Mouse (Mus musculus) MEL (cell line): ENCODE measurements around the gene Il20. TPM values are rescaled to one million over a fixed set of nuclear protein-coding genes. Genes with fewer than 3 reads are reported as not detected.

ENCODE experiments used
- DNase-seq: peaks from one replicate; pipeline ENCODE4 v3.0.0; 2011; ENCODE audit warnings: low read depth, low spot score
- H3K27ac ChIP-seq: 2 replicates; pipeline ENCODE4 v1.5.1; 2012; ENCODE audit warnings: low read depth, mild to moderate bottlenecking, control low read depth, low read length, moderate library complexity; ENCODE audit not compliant: control insufficient read depth
- H3K27me3 ChIP-seq, 2 experiments: fragments of 150-350 bp in 1 of 2; sonication (generic) in 1 of 2; 2 replicates each; pipeline ENCODE4 v1.6.1; 2012; ENCODE audit warnings: low read length in 2 of 2, mild to moderate bottlenecking in 2 of 2, improper control_type of control experiment in 1 of 2, moderate library complexity in 1 of 2; ENCODE audit not compliant: insufficient read depth in 2 of 2, control insufficient read depth in 1 of 2
- H3K36me3 ChIP-seq, 2 experiments: 2 replicates each; pipeline ENCODE4 v1.6.1; 2012 to 2014; ENCODE audit warnings: low read length in 2 of 2, improper control_type of control experiment in 1 of 2, inconsistent platforms in 1 of 2, mild to moderate bottlenecking in 1 of 2; ENCODE audit not compliant: insufficient read depth in 2 of 2, control insufficient read depth in 1 of 2
- H3K4me1 ChIP-seq, 2 experiments: fragments of 150-350 bp in 1 of 2; sonication (generic) in 1 of 2; 2 replicates each; pipeline ENCODE4 v1.6.1; 2012; ENCODE audit warnings: low read length in 2 of 2, improper control_type of control experiment in 1 of 2, mild to moderate bottlenecking in 1 of 2; ENCODE audit not compliant: insufficient read depth in 2 of 2, control insufficient read depth in 1 of 2
- H3K4me3 ChIP-seq, 2 experiments: fragments of 150-350 bp in 1 of 2; sonication (generic) in 1 of 2; 2 replicates each; pipeline ENCODE4 v1.5.1; 2012; ENCODE audit warnings: low read depth in 2 of 2, low read length in 2 of 2, mild to moderate bottlenecking in 2 of 2, moderate library complexity in 2 of 2, control low read depth in 1 of 2, improper control_type of control experiment in 1 of 2; ENCODE audit not compliant: control insufficient read depth in 1 of 2, insufficient read depth in 1 of 2
- H3K79me2 ChIP-seq: 2 replicates; pipeline ENCODE4 v1.6.1; 2012; ENCODE audit warnings: mild to moderate bottlenecking, low read length, moderate library complexity; ENCODE audit not compliant: control insufficient read depth, poor library complexity, insufficient read depth
- H3K9ac ChIP-seq: 2 replicates; pipeline ENCODE4 v1.6.1; 2012; ENCODE audit warnings: low read depth, mild to moderate bottlenecking, control low read depth, low read length, moderate library complexity; ENCODE audit not compliant: control insufficient read depth, poor library complexity, severe bottlenecking
- H3K9me3 ChIP-seq: fragments of 150-350 bp; sonication (generic); replicated peaks from 2 replicates; pipeline ENCODE4 v1.6.1; 2012; ENCODE audit warnings: mild to moderate bottlenecking, low read length, improper control_type of control experiment, moderate library complexity; ENCODE audit not compliant: insufficient read depth
- CHD1 ChIP-seq: IDR thresholded peaks from 2 replicates; pipeline ENCODE4 v1.6.1; 2012; ENCODE audit warnings: low read depth, mild to moderate bottlenecking, inconsistent platforms, low read length, improper control_type of control experiment
- ELF1 ChIP-seq: IDR thresholded peaks from 2 replicates; pipeline ENCODE4 v1.6.1; 2014; ENCODE audit warnings: low read depth, mild to moderate bottlenecking, inconsistent platforms, low read length, improper control_type of control experiment, moderate library complexity
- ETS1 ChIP-seq: IDR thresholded peaks from 2 replicates; pipeline ENCODE4 v1.6.1; 2012; ENCODE audit warnings: low read depth, mild to moderate bottlenecking, inconsistent platforms, low read length, improper control_type of control experiment, moderate library complexity
- GATA1 ChIP-seq: IDR thresholded peaks from 2 replicates; pipeline ENCODE4 v1.6.1; 2011; ENCODE audit warnings: low read depth, low read length, improper control_type of control experiment
- HCFC1 ChIP-seq: IDR thresholded peaks from 2 replicates; pipeline ENCODE4 v1.6.1; 2012; ENCODE audit warnings: low read depth, mild to moderate bottlenecking, inconsistent platforms, low read length, improper control_type of control experiment, moderate library complexity
- KAT2A ChIP-seq: conservative IDR thresholded peaks from 2 replicates; pipeline ENCODE4 v1.6.1; 2012; ENCODE audit warnings: low read depth, low read length, improper control_type of control experiment, inconsistent platforms
- MAFK ChIP-seq: IDR thresholded peaks from 2 replicates; pipeline ENCODE4 v1.6.1; 2011; ENCODE audit warnings: low read depth, mild to moderate bottlenecking, low read length, improper control_type of control experiment, borderline replicate concordance
- MAZ ChIP-seq: IDR thresholded peaks from 2 replicates; pipeline ENCODE4 v1.6.1; 2012; ENCODE audit warnings: low read depth, mild to moderate bottlenecking, inconsistent platforms, low read length, improper control_type of control experiment
- MYC ChIP-seq: IDR thresholded peaks from 2 replicates; pipeline ENCODE4 v1.6.1; 2011; ENCODE audit warnings: low read depth, mild to moderate bottlenecking, low read length, improper control_type of control experiment, moderate library complexity
- NELFE ChIP-seq: IDR thresholded peaks from 2 replicates; pipeline ENCODE4 v1.6.1; 2011; ENCODE audit warnings: low read depth, low read length, improper control_type of control experiment
- NRF1 ChIP-seq: IDR thresholded peaks from 2 replicates; pipeline ENCODE4 v1.6.1; 2014; ENCODE audit warnings: low read depth, mild to moderate bottlenecking, inconsistent platforms, low read length, improper control_type of control experiment, moderate library complexity; ENCODE audit not compliant: poor library complexity, insufficient read depth, severe bottlenecking
- POLR2A ChIP-seq, 2 experiments: IDR thresholded peaks; 2 replicates each; pipeline ENCODE4 v1.6.1; 2011 to 2012; ENCODE audit warnings: low read length in 2 of 2, mild to moderate bottlenecking in 2 of 2, control low read depth in 1 of 2, improper control_type of control experiment in 1 of 2, low read depth in 1 of 2, moderate library complexity in 1 of 2; ENCODE audit not compliant: control insufficient read depth in 1 of 2, insufficient read depth in 1 of 2, poor library complexity in 1 of 2
- RAD21 ChIP-seq: IDR thresholded peaks from 2 replicates; pipeline ENCODE4 v1.6.1; 2011; ENCODE audit warnings: mild to moderate bottlenecking, low read depth, low read length, improper control_type of control experiment
- SIN3A ChIP-seq: IDR thresholded peaks from 2 replicates; pipeline ENCODE4 v1.6.1; 2012; ENCODE audit warnings: low read length, improper control_type of control experiment, inconsistent platforms
- TCF12 ChIP-seq: IDR thresholded peaks from 2 replicates; pipeline ENCODE4 v1.6.1; 2014; ENCODE audit warnings: low read depth, mild to moderate bottlenecking, inconsistent platforms, low read length, improper control_type of control experiment, moderate library complexity
- UBTF ChIP-seq: IDR thresholded peaks from 2 replicates; pipeline ENCODE4 v1.6.1; 2012; ENCODE audit warnings: low read depth, mild to moderate bottlenecking, inconsistent platforms, low read length, improper control_type of control experiment, moderate library complexity, borderline replicate concordance; ENCODE audit not compliant: insufficient read depth
- USF1 ChIP-seq: IDR thresholded peaks from 2 replicates; pipeline ENCODE4 v1.6.1; 2014; ENCODE audit warnings: low read depth, mild to moderate bottlenecking, inconsistent platforms, low read length, improper control_type of control experiment, moderate library complexity
- USF2 ChIP-seq, 2 experiments: IDR thresholded peaks; 2 replicates each; pipeline ENCODE4 v1.6.1; 2011 to 2012; ENCODE audit warnings: improper control_type of control experiment in 2 of 2, low read length in 2 of 2, borderline replicate concordance in 1 of 2, inconsistent platforms in 1 of 2, low read depth in 1 of 2, mild to moderate bottlenecking in 1 of 2; ENCODE audit not compliant: insufficient read depth in 1 of 2
- ZC3H11A ChIP-seq: IDR thresholded peaks from 2 replicates; pipeline ENCODE4 v1.6.1; 2012; ENCODE audit warnings: low read depth, mild to moderate bottlenecking, inconsistent platforms, low read length, improper control_type of control experiment
- ZMIZ1 ChIP-seq: IDR thresholded peaks from 2 replicates; pipeline ENCODE4 v1.6.1; 2012; ENCODE audit warnings: low read depth, mild to moderate bottlenecking, inconsistent platforms, low read length, improper control_type of control experiment, moderate library complexity
- ZNF384 ChIP-seq: IDR thresholded peaks from 2 replicates; pipeline ENCODE4 v1.6.1; 2012; ENCODE audit warnings: low read depth, mild to moderate bottlenecking, inconsistent platforms, low read length, improper control_type of control experiment
- polyA plus RNA-seq, 2 experiments: library from polyadenylated mRNA; stranded (reverse) in 1 of 2; unstranded in 1 of 2; fragments of >175 nt in 1 of 2; fragments of >200 nt in 1 of 2; gene quantifications; 2 replicates each; pipeline versions ENCODE4 v1.2.1 to v1.2.4; 2012; ENCODE audit warnings: low replicate concordance in 2 of 2, low read depth in 1 of 2; ENCODE audit not compliant: insufficient read length in 2 of 2, insufficient read depth in 1 of 2, missing spikeins in 1 of 2
- total RNA-seq: library from RNA; depleted of rRNA; stranded (reverse); fragments of 300-350 nt; gene quantifications from 2 replicates; pipeline ENCODE4 v1.2.3, GENCODE M21; 2012

Gene Il20
- total and polyA plus RNA-seq, 3 experiments = not detected

DNA sequence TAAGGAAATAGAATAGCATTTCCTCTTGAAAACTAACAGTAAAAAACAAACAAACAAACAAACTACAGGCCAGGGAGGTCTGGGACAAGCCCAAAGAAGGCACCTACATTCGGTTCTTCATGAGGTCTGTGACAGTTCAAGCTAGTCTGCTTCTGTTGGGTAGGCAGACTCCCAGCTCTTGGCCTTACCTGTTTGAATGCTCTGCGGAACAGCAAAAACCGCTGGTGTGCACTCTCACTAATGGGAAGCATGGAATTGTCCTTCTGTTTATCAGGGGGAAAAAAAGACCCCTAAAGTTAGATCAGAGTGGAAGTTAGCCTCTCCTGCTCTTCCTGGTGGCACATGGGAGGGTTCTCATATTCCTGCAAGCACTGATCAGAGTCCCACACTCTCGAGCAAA is 28.1 kb downstream of the Il20 start:
- DNase-seq = no peak
- Histone ChIP-seq H3K4me1 (no peaks in the 10 kb centered on the region), H3K9me3 (no peaks in the 10 kb centered on the region), H3K36me3 (no peaks in the 10 kb centered on the region), H3K27ac (no peak overlapping the region), H3K27me3 (peaks cover 0 to 19% of the 10 kb centered on the region in 2 experiments), H3K79me2 (no peaks in the 10 kb centered on the region), H3K9ac (no peak overlapping the region), H3K4me3 (no peak overlapping the region)
- TF ChIP-seq NELFE = no peak
- no peak for TF ChIP-seq ZC3H11A
- no peak for TF ChIP-seq SIN3A

DNA sequence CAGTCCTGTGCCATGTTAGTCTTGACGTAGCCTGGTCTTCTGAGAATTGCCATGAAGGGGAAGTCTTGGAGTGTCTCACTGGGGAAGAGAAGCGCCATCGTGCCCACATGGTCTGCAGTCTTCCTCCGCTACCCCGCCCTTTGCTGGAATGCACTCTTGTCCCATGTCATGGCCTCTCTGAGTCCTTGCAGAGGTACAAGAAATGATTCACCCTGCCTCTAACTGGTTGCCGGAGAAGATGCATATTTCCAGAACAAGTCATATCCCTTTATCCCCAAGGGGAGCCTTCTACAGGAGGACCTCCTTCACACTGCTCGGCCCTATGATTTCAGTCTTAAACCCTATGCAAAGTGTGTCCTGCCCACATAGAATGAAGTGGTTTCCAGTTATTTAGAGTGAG is 31.3 kb downstream of the Il20 start:
- H3K27me3 ChIP-seq = peaks cover 0 to 13% of the 10 kb centered on the region in 2 experiments
- no peaks in the 10 kb centered on the region for H3K4me1 ChIP-seq
- TF ChIP-seq NELFE = no peak
- no peak for TF ChIP-seq ZMIZ1
- TF ChIP-seq POLR2A (IDR thresholded peaks at IDR 0.05; ENCODE audit: control insufficient read depth in 1 of 2, insufficient read depth in 1 of 2, low read depth in 1 of 2, low read length in 2 of 2, poor library complexity in 1 of 2) = no peak
- no peak for TF ChIP-seq MYC
- TF ChIP-seq CHD1 = no peak
- no peak for TF ChIP-seq RAD21
- no peak for TF ChIP-seq USF2 (IDR thresholded peaks at IDR 0.05; ENCODE audit: borderline replicate concordance in 1 of 2, insufficient read depth in 1 of 2, low read depth in 1 of 2, low read length in 2 of 2)
- TF ChIP-seq TCF12 = no peak
- no peak for TF ChIP-seq NRF1
- no peak for TF ChIP-seq MAFK
- no peak for TF ChIP-seq KAT2A
- no peak for TF ChIP-seq HCFC1
- no peak for TF ChIP-seq USF1
- no peak for TF ChIP-seq MAZ
- TF ChIP-seq UBTF = no peak
- TF ChIP-seq ZNF384 = no peak
- no peak for TF ChIP-seq ETS1
- no peak for TF ChIP-seq GATA1
- no peak for TF ChIP-seq ELF1
- DNase-seq = no peak
- no peaks in the 10 kb centered on the region for H3K79me2 ChIP-seq
- no peak overlapping the region for H3K4me3 ChIP-seq
- H3K9me3 ChIP-seq = no peaks in the 10 kb centered on the region
- no peaks in the 10 kb centered on the region for H3K36me3 ChIP-seq
- H3K27ac ChIP-seq = no peak overlapping the region
- no peak overlapping the region for H3K9ac ChIP-seq
